Mouse (Mus musculus): ENCODE results near the gene Gmip.

GRCm38 (mm10) chr8:69790773-69791367 is 17.6 kb upstream of the Gmip start, which contains the start of the genes Atp13a1 and Zfp866:
- TF ChIP-seq GATA1 (IDR thresholded peaks at IDR 0.05; ENCODE audit: borderline replicate concordance, low read length) (no peak), FLI1 (IDR thresholded peaks at IDR 0.05; ENCODE audit: low read length) (peak; percentile 100; the same call in 1 of the 2 replicates)

Data from megakaryocyte, embryonic 14.5 days (primary cell).